Comparison of ENCODE assay signal across 8 mouse cellular contexts in genomic region chr8:123655351-123655779, GRCm38 (mm10). TPM values are rescaled to one million over a fixed set of nuclear protein-coding genes. Genes with fewer than 3 reads are reported as not detected.
A peak's percentile ranks its signal among the peaks of the same experiment; 100 is the strongest.
DNase-seq lines count a peak whose midpoint lies in the region; ATAC-seq and TF ChIP-seq lines count a peak whose summit lies in the region.

No protein-coding gene starts in this region.

- TF ChIP-seq CTCF in cortical plate, adult 2 months (IDR thresholded peaks at IDR 0.05; ENCODE audit: extremely low read depth, insufficient read depth, low read length): no peak
- TF ChIP-seq CTCF in stomach, postnatal 0 days (IDR thresholded peaks at IDR 0.05; ENCODE audit: low read depth): no peak

- DNase-seq in kidney, postnatal 25 days: no peak
- DNase-seq in stomach, postnatal 0 days (ENCODE audit: low spot score): no peak
- DNase-seq in gastrocnemius, adult 8-10 months (ENCODE audit: low spot score in 2 of 2): no peak
- no peak for DNase-seq in gastrocnemius, postnatal 14 days

- H3K4me3 ChIP-seq in kidney, embryonic 16.5 days (ENCODE audit: low read length): peak overlapping the region; percentile 78
- peak overlapping the region; percentile 83 for H3K4me3 ChIP-seq in cortical plate, adult 2 months (ENCODE audit: insufficient read depth, low read length)
- peak overlapping the region; percentile 76 for H3K4me3 ChIP-seq in heart, embryonic 16.5 days (ENCODE audit: low read length)
- peak overlapping the region; percentile 86 for H3K4me3 ChIP-seq in lung, embryonic 16.5 days (ENCODE audit: low read length)
- peak overlapping the region; percentile 72; the same call in 1 of the 2 replicates for H3K4me3 ChIP-seq in stomach, postnatal 0 days (ENCODE audit: low read depth, low read length)

- no peaks in the 10 kb centered on the region for H3K27me3 ChIP-seq in kidney, embryonic 16.5 days (ENCODE audit: insufficient read depth, low read length)
- H3K27me3 ChIP-seq in heart, embryonic 16.5 days (ENCODE audit: control insufficient read depth, insufficient read depth, low read length): no peaks in the 10 kb centered on the region
- no peaks in the 10 kb centered on the region for H3K27me3 ChIP-seq in lung, embryonic 16.5 days (ENCODE audit: control insufficient read depth, insufficient read depth, low read depth, low read length)
- no peaks in the 10 kb centered on the region for H3K27me3 ChIP-seq in stomach, postnatal 0 days (ENCODE audit: control insufficient read depth, insufficient read depth, low read length)

- intact Hi-C loops in gastrocnemius, postnatal 14 days (cut with DNase I; ENCODE audit: low total_unique reads): no loop called here

- H3K9ac ChIP-seq in kidney, embryonic 16.5 days (replicated peaks; ENCODE audit: low read length): peak overlapping the region; percentile 95
- peak overlapping the region; percentile 85 for H3K9ac ChIP-seq in heart, embryonic 16.5 days (ENCODE audit: low read length)
- peak overlapping the region; percentile 92 for H3K9ac ChIP-seq in lung, embryonic 16.5 days (ENCODE audit: low read length)
- no peak overlapping the region; the same call in 1 of the 2 replicates for H3K9ac ChIP-seq in stomach, postnatal 0 days (ENCODE audit: low read length)

- peak overlapping the region; percentile 70 for H3K4me2 ChIP-seq in kidney, embryonic 16.5 days (replicated peaks; ENCODE audit: low read depth, low read length)
- peak overlapping the region; percentile 84 for H3K4me2 ChIP-seq in heart, embryonic 16.5 days (ENCODE audit: low read depth, low read length)
- H3K4me2 ChIP-seq in lung, embryonic 16.5 days (ENCODE audit: low read depth, low read length): peak overlapping the region; percentile 67
- peak overlapping the region; percentile 71 for H3K4me2 ChIP-seq in stomach, postnatal 0 days (replicated peaks; ENCODE audit: low read depth)

- peak; percentile 26 for ATAC-seq in kidney, embryonic 16.5 days (ENCODE audit: low FRiP score, low TSS enrichment)
- no peak for ATAC-seq in heart, embryonic 16.5 days (replicated peaks; ENCODE audit: extremely low read depth, insufficient read depth, low FRiP score)
- ATAC-seq in lung, embryonic 16.5 days (ENCODE audit: low read depth): no peak
- ATAC-seq in stomach, postnatal 0 days (ENCODE audit: low FRiP score, low TSS enrichment): no peak

- 0 out of 2 replicates have a peak, but pooled peaks have one; percentile 19 for TF ChIP-seq POLR2A in cortical plate, adult 2 months (IDR thresholded peaks at IDR 0.05; ENCODE audit: extremely low read depth, insufficient read depth, low read length)

- peak overlapping the region; percentile 87 for H3K27ac ChIP-seq in kidney, embryonic 16.5 days (ENCODE audit: low read length)
- H3K27ac ChIP-seq in cortical plate, adult 2 months (ENCODE audit: insufficient read depth, low read length): no peak overlapping the region; the same call in 1 of the 2 replicates
- peak overlapping the region; percentile 23 for H3K27ac ChIP-seq in heart, embryonic 16.5 days (ENCODE audit: low read length)
- peak overlapping the region; percentile 56; the same call in 1 of the 2 replicates for H3K27ac ChIP-seq in lung, embryonic 16.5 days (ENCODE audit: low read length)
- 0 out of 2 replicates have a peak overlapping the region, but pooled peaks have one; percentile 13 for H3K27ac ChIP-seq in stomach, postnatal 0 days (replicated peaks)

- TF ChIP-seq EP300 in stomach, postnatal 0 days (optimal IDR thresholded peaks at IDR 0.05): no peak

- 5% methylated on average over 8 of the region's 8 CpGs for WGBS in kidney, embryonic 16.5 days
- WGBS in heart, embryonic 16.5 days: 22% methylated on average over 8 of the region's 8 CpGs
- WGBS in lung, embryonic 16.5 days: 2% methylated on average over 8 of the region's 8 CpGs
- WGBS in stomach, postnatal 0 days: 21% methylated on average over 8 of the region's 8 CpGs

- peaks cover 19% of the 10 kb centered on the region; the same call in 1 of the 2 replicates for H3K36me3 ChIP-seq in kidney, embryonic 16.5 days (ENCODE audit: insufficient read depth, low read length)
- H3K36me3 ChIP-seq in heart, embryonic 16.5 days (ENCODE audit: control insufficient read depth, insufficient read depth): peaks cover 11% of the 10 kb centered on the region
- H3K36me3 ChIP-seq in lung, embryonic 16.5 days (ENCODE audit: control insufficient read depth, insufficient read depth, low read length): peaks cover 10% of the 10 kb centered on the region
- no peaks in the 10 kb centered on the region for H3K36me3 ChIP-seq in stomach, postnatal 0 days (ENCODE audit: control insufficient read depth, insufficient read depth, low read length)

- H3K9me3 ChIP-seq in kidney, embryonic 16.5 days (ENCODE audit: low read length): no peaks in the 10 kb centered on the region
- no peaks in the 10 kb centered on the region for H3K9me3 ChIP-seq in heart, embryonic 16.5 days (replicated peaks; ENCODE audit: control insufficient read depth, low read length)
- H3K9me3 ChIP-seq in lung, embryonic 16.5 days (ENCODE audit: control insufficient read depth, low read length): no peaks in the 10 kb centered on the region
- no peaks in the 10 kb centered on the region for H3K9me3 ChIP-seq in stomach, postnatal 0 days (ENCODE audit: control insufficient read depth, low read length)

- peaks cover 32% of the 10 kb centered on the region for H3K4me1 ChIP-seq in kidney, embryonic 16.5 days (ENCODE audit: insufficient read depth, low read length)
- H3K4me1 ChIP-seq in cortical plate, adult 2 months (ENCODE audit: control insufficient read depth, insufficient read depth, low read length): no peaks in the 10 kb centered on the region; the same call in none of the 2 replicates
- peaks cover 9% of the 10 kb centered on the region for H3K4me1 ChIP-seq in heart, embryonic 16.5 days (ENCODE audit: control insufficient read depth, insufficient read depth, low read length)
- peaks cover 37% of the 10 kb centered on the region for H3K4me1 ChIP-seq in lung, embryonic 16.5 days (replicated peaks; ENCODE audit: control insufficient read depth, insufficient read depth, low read length)
- no peaks in the 10 kb centered on the region for H3K4me1 ChIP-seq in stomach, postnatal 0 days (replicated peaks; ENCODE audit: control insufficient read depth, insufficient read depth)

RNA-seq across cellular contexts. Expression of gene Rhou, which starts 1.6 kb away (rescaled TPM):
- 7.9 TPM in 2 replicates for polyA plus RNA-seq in kidney, embryonic 16.5 days (2015; fragmentation: Nextera tagmentation; extraction: Ambion mirVana)
- 29.1 and 30.8 TPM in 2 replicates for polyA plus RNA-seq in cortical plate, adult 2 months (2012; rRNA removed)
- polyA plus RNA-seq in heart, embryonic 16.5 days (2015; fragmentation: Nextera tagmentation; extraction: Ambion mirVana): 4.2 and 5.3 TPM in 2 replicates
- polyA plus RNA-seq in lung, embryonic 16.5 days (2015; fragmentation: Nextera tagmentation; extraction: Ambion mirVana): 7.8 and 8.3 TPM in 2 replicates
- 7.3 and 10.9 TPM in 2 replicates for polyA plus RNA-seq in stomach, postnatal 0 days (2015; fragmentation: Nextera tagmentation; extraction: Ambion mirVana)
- 10 to 100 TPM; 17.9 to 29.8 (median 26.8) TPM for total RNA-seq in gastrocnemius, adult 8-10 months (2022)
- total RNA-seq in gastrocnemius, postnatal 14 days (2021): 1 to 10 TPM; 3.9 to 4.9 TPM
